Mouse (Mus musculus): ENCODE measurements at regions not wholly inside any gene's neighbourhood (a gene's known extent, or its start where the extent isn't known, plus 50 kb on each side); places are given as distances from the start of the nearest gene placed in this dataset.

DNA sequence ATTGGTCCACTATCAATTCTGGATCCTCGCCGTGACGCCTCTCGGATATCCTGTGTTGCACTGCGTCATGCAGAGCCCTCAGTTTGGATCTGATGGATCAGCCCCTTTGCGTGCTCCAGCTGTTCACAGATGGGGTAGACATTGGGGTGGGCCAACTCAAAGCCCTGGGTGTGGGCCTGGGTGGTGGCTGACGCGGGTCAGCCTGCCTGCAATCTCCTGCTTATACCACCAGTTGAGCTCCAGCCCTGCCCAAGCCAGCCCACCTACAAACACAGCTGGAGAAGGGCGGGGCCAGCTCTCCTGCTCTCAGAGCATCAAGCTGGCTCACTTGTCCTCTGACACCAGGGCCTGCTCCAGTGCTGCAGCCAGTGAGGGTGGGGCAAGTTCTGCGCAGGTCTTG lies 73.1 kb downstream of the Rps15a start:
- H3K27me3 ChIP-seq, result no peaks in the 10 kb centered on the region
- H3K27ac ChIP-seq, result no peak overlapping the region
- WGBS, result 64% methylated on average over 10 of the region's 10 CpGs
- no peaks in the 10 kb centered on the region for H3K4me1 ChIP-seq
- H3K9ac ChIP-seq, result no peak overlapping the region
- H3K4me3 ChIP-seq, result no peak overlapping the region
- H3K9me3 ChIP-seq, result no peaks in the 10 kb centered on the region
- no peaks in the 10 kb centered on the region for H3K36me3 ChIP-seq
- no peak overlapping the region for H3K4me2 ChIP-seq
- no peak for ATAC-seq (ENCODE audit: insufficient number of reproducible peaks, insufficient read depth, low FRiP score, low TSS enrichment, low read depth)

DNA sequence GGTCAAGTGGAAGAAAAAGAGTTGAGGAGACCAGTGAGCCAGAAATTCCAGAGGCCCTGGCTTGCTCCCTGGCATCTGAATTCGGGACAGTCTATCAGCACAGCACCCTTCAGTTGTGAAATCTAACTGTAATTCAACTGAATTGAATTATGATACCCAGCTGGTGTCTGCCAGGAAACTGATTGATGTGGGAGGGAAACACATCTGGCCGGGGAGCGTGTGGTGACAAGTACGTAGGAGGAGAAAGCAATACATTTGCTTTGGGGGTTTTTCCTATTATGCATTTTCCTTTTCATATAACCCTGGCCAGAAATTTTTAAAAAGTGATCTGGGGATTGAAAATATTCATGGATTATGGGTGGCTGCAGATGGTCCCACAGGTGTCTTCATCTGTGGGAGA lies 76.1 kb downstream of the Rps15a start:
- no peak overlapping the region for H3K4me3 ChIP-seq
- no peaks in the 10 kb centered on the region for H3K4me1 ChIP-seq
- no peak for ATAC-seq (ENCODE audit: insufficient number of reproducible peaks, insufficient read depth, low FRiP score, low TSS enrichment, low read depth)
- H3K27ac ChIP-seq, result no peak overlapping the region
- no peak overlapping the region for H3K9ac ChIP-seq
- H3K36me3 ChIP-seq, result no peaks in the 10 kb centered on the region
- no peaks in the 10 kb centered on the region for H3K27me3 ChIP-seq
- no peaks in the 10 kb centered on the region for H3K9me3 ChIP-seq
- no peak overlapping the region for H3K4me2 ChIP-seq
- 54% methylated on average over 4 of the region's 4 CpGs for WGBS

DNA sequence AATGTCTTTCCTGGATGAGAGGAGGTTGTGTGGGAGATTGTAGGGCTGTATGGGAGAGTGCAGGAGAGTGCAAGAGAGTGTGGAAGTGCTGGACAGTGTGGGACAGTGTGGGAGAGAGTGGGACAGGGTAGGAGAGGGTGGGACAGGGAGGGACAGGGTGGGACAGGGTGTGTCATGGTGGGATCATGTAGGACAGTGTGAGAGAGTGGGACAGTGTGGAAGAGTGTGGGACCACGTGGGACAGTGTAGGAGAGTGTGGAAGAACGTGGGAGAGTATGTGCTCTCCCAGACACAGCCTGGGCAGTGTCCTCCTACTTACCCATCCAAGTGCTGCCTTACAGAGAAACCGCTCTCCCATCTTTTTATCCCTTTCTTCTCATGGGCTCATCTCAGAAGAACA lies 78.9 kb downstream of the Rps15a start:
- Histone ChIP-seq H3K27me3 (no peaks in the 10 kb centered on the region), H3K4me3 (no peak overlapping the region), H3K9ac (no peak overlapping the region), H3K4me2 (no peak overlapping the region), H3K9me3 (no peaks in the 10 kb centered on the region), H3K27ac (no peak overlapping the region), H3K4me1 (no peaks in the 10 kb centered on the region), H3K36me3 (no peaks in the 10 kb centered on the region)
- 65% methylated on average over 3 of the region's 3 CpGs for WGBS
- ATAC-seq (ENCODE audit: insufficient number of reproducible peaks, insufficient read depth, low FRiP score, low TSS enrichment, low read depth), result no peak

DNA sequence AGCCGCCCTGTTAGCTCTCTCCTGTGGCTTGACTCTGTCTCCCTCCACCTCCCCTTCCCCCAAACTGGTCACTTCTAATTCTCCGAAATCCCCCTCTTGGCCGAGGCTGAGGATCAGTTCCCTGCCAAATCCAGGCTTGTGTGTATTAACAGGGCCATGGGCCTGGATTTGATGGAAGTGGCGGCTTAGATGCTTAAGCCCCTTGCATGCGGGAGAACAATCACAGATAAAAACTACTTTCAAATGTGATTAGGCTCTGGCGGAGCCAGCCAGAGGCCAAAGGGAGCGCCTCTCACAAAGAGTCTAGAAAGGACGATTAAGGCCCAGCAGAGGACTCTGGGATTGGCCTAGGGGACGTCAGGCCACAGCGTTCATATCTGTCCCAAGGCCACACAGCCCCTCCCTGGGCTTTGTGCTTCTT lies 89.9 kb downstream of the Rps15a start:
- Histone ChIP-seq H3K4me3 (no peak overlapping the region), H3K4me1 (peaks cover 6% of the 10 kb centered on the region; the same call in 1 of the 2 replicates), H3K27me3 (no peaks in the 10 kb centered on the region), H3K9me3 (no peaks in the 10 kb centered on the region), H3K36me3 (no peaks in the 10 kb centered on the region), H3K4me2 (no peak overlapping the region), H3K27ac (no peak overlapping the region), H3K9ac (no peak overlapping the region)
- no peak for ATAC-seq (ENCODE audit: insufficient number of reproducible peaks, insufficient read depth, low FRiP score, low TSS enrichment, low read depth)
- WGBS, result 9% methylated on average over 10 of the region's 10 CpGs

DNA sequence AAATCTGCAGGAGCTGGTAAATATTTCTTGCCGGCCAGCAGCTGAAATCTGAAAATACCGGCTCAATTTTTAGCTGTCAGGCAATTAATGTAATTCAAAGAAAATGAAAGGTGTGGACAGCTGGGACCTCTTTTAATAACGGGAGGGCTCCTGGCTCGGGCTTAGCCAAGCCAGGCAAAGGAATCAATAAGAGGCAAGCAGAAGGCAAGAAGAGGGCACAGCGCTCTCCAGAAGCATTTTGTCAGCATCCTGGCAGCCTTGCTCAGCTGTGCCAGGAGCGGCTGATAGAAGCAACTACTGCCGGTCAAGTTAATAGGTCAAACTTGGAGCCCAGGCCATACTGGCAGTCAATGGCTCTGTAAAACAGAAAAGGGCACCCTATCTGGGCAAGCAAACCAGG lies 111.4 kb downstream of the Rps15a start:
- WGBS, result 80% methylated on average over 7 of the region's 7 CpGs
- H3K4me2 ChIP-seq, result no peak overlapping the region
- H3K27ac ChIP-seq, result no peak overlapping the region
- H3K9me3 ChIP-seq, result no peaks in the 10 kb centered on the region
- H3K4me1 ChIP-seq, result no peaks in the 10 kb centered on the region
- H3K4me3 ChIP-seq, result no peak overlapping the region
- no peak for ATAC-seq (ENCODE audit: insufficient number of reproducible peaks, insufficient read depth, low FRiP score, low TSS enrichment, low read depth)
- no peak overlapping the region for H3K9ac ChIP-seq
- no peaks in the 10 kb centered on the region for H3K36me3 ChIP-seq
- no peaks in the 10 kb centered on the region for H3K27me3 ChIP-seq

DNA sequence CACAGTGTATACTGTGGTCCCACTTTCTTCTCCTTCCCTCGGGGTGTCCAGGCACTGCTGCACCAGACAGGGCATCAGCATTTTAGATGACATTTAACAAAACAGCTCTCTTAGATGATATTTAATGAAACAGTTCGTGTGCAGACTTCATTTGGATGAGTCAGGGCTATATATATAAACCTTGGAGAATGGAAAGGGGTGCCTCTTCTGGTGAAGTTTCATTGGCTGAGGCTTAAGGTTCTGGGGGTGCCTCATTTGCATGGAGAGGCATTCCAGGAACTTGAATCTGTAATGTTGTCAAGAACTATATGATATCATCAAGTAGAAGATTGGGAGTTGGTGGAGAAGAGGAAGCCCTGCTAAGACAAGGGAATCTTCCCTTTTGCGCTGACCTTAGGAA lies 114.1 kb downstream of the Rps15a start:
- no peaks in the 10 kb centered on the region for H3K27me3 ChIP-seq
- H3K9ac ChIP-seq, result no peak overlapping the region
- no peak overlapping the region for H3K27ac ChIP-seq
- H3K4me1 ChIP-seq, result no peaks in the 10 kb centered on the region
- H3K36me3 ChIP-seq, result no peaks in the 10 kb centered on the region
- H3K4me3 ChIP-seq, result no peak overlapping the region
- no peak overlapping the region for H3K4me2 ChIP-seq
- ATAC-seq (ENCODE audit: insufficient number of reproducible peaks, insufficient read depth, low FRiP score, low TSS enrichment, low read depth), result no peak
- 70% methylated on average over 3 of the region's 3 CpGs for WGBS
- H3K9me3 ChIP-seq, result no peaks in the 10 kb centered on the region

DNA sequence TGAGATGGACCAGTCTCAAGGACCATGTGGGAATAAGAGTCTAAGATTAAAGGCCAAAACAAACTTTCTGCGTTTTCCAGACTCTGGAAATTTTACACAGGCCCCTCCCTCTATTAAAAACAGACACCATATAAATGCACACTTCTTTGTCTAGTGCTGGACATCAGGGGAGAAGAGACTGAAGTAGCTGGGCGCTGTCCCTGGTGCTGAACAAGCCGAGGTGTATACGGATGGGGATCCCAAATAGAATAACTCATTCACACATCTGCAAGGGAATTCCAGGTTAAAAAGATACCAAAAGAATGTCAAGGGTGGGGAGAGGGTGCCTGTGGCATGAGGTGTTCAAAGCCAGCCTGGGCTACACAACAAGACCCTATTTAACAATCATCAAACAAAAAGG lies 114.9 kb downstream of the Rps15a start:
- Histone ChIP-seq H3K9me3 (no peaks in the 10 kb centered on the region), H3K27me3 (no peaks in the 10 kb centered on the region), H3K36me3 (no peaks in the 10 kb centered on the region), H3K27ac (no peak overlapping the region), H3K4me3 (no peak overlapping the region), H3K4me1 (no peaks in the 10 kb centered on the region), H3K4me2 (no peak overlapping the region), H3K9ac (no peak overlapping the region)
- ATAC-seq (ENCODE audit: insufficient number of reproducible peaks, insufficient read depth, low FRiP score, low TSS enrichment, low read depth), result no peak
- 4% methylated on average over 4 of the region's 4 CpGs for WGBS

DNA sequence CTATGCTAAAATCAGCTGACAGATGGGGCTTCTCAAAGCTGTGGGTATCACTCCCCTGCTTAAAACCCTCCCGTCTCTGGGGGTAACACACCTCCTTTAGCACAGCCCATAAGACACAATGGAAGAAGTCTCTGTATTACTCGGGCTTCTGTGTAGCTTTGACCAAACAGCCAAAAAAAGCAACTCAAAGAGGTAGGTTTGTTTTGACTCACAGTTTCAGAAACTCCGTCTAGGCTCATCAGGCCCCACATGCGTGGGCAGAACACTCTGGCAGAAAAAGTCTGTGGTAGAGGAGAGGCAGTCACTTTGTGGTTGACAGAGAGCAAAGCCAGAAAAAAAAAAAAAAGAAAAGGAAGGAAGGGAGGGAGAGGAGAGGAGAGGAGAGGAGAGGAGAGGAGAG lies 133.8 kb downstream of the Rps15a start:
- H3K27me3 ChIP-seq, result no peaks in the 10 kb centered on the region
- ATAC-seq (ENCODE audit: insufficient number of reproducible peaks, insufficient read depth, low FRiP score, low TSS enrichment, low read depth), result no peak
- no peaks in the 10 kb centered on the region for H3K36me3 ChIP-seq
- no peaks in the 10 kb centered on the region for H3K4me1 ChIP-seq
- H3K27ac ChIP-seq, result no peak overlapping the region
- H3K9ac ChIP-seq, result no peak overlapping the region
- no peak overlapping the region for H3K4me2 ChIP-seq
- 87% methylated on average over 4 of the region's 4 CpGs for WGBS
- no peak overlapping the region for H3K4me3 ChIP-seq
- H3K9me3 ChIP-seq, result no peaks in the 10 kb centered on the region

DNA sequence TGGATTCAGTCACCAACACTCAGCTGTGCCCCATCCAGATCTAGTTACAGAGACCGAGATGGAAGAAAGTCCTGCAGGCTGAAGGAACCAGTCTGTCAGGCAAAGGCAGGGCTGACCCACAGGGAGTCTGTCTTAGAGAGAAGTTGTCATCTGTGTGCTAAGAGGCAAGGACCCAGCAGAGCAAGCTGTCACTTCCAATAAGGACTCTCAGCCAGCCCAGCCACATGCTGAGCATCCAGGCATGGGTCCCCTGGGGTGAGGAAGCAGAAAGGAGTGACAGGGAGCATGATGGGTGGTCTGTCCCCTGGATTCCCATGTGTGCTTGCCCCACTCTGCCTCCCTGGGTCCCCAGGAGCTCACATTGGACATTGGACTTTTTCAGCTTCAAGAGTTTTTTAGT lies 144.8 kb downstream of the Rps15a start:
- Histone ChIP-seq H3K27me3 (no peaks in the 10 kb centered on the region), H3K27ac (no peak overlapping the region), H3K9me3 (no peaks in the 10 kb centered on the region), H3K4me2 (no peak overlapping the region), H3K4me3 (no peak overlapping the region), H3K4me1 (no peaks in the 10 kb centered on the region), H3K36me3 (no peaks in the 10 kb centered on the region), H3K9ac (no peak overlapping the region)
- 28% methylated on average over 1 of the region's 1 CpGs for WGBS
- no peak for ATAC-seq (ENCODE audit: insufficient number of reproducible peaks, insufficient read depth, low FRiP score, low TSS enrichment, low read depth)

DNA sequence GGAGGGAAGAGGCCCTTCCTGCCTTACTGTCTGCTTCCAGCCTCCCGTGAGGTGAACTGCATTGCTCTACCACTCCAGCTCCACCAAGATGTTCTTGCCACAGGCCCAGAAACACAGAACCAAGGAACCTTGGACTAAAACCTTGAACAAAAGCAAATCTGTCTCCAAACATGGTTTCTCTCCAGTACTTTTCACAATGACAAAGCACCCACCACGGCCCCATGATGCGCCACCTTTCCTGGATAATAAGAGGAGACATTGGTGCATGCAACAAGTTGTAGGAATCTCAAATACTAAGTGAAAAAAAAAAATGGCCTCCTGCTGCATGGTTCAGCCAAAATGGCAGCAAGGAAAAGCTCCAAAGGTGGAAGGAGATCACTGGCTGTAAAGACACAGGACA lies 172.6 kb downstream of the Rps15a start:
- no peak for ATAC-seq (ENCODE audit: insufficient number of reproducible peaks, insufficient read depth, low FRiP score, low TSS enrichment, low read depth)
- WGBS, result 91% methylated on average over 3 of the region's 3 CpGs
- Histone ChIP-seq H3K36me3 (no peaks in the 10 kb centered on the region), H3K9me3 (no peaks in the 10 kb centered on the region), H3K4me3 (no peak overlapping the region), H3K4me1 (no peaks in the 10 kb centered on the region), H3K9ac (no peak overlapping the region), H3K27me3 (no peaks in the 10 kb centered on the region), H3K27ac (no peak overlapping the region), H3K4me2 (no peak overlapping the region)

DNA sequence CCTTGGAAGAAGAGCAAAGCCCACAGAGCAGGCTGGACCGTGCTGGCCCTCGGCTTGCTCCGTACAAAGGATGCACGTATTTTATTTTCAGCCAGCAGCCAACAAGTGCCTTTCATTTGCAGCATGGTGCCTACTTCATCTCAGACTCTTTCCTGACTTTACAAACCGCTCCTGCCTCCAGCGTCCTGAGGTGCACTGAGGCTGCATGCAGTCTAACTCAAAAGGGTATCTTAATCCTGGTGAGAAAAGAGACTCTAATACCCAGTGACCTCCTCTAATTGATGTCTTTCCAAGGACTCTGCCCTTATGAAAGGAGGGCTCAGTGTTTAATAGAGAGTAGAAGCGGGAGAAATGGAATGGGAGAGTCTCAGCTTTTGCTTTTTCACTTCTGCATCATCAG lies 176.4 kb downstream of the Rps15a start:
- no peak for ATAC-seq (ENCODE audit: insufficient number of reproducible peaks, insufficient read depth, low FRiP score, low TSS enrichment, low read depth)
- Histone ChIP-seq H3K9ac (no peak overlapping the region), H3K4me3 (no peak overlapping the region), H3K4me1 (no peaks in the 10 kb centered on the region), H3K27ac (no peak overlapping the region), H3K36me3 (no peaks in the 10 kb centered on the region), H3K27me3 (no peaks in the 10 kb centered on the region), H3K9me3 (no peaks in the 10 kb centered on the region), H3K4me2 (no peak overlapping the region)
- 64% methylated on average over 7 of the region's 7 CpGs for WGBS

DNA sequence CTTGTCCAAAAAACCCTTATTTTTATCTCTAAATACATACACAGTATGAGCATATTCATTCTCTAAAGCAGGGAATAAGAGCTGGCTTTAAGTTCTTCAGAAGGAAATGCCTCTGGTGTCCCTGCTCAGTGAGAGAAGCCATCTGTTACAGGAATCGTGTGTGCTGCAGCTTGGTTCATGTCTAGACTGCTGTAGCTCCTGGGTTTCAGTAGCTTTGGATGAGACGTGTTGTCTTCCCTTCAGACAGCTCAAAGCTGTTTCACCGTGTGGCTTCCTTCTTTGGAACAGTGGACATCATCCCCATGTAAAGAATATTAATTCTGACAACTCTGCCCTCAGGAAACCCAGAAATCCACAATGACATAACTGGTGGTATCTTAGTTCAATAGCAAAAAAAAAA lies 181.1 kb downstream of the Rps15a start:
- Histone ChIP-seq H3K4me1 (no peaks in the 10 kb centered on the region), H3K36me3 (no peaks in the 10 kb centered on the region), H3K9me3 (no peaks in the 10 kb centered on the region), H3K4me3 (no peak overlapping the region), H3K27ac (no peak overlapping the region), H3K27me3 (no peaks in the 10 kb centered on the region), H3K4me2 (no peak overlapping the region), H3K9ac (no peak overlapping the region)
- no peak for ATAC-seq (ENCODE audit: insufficient number of reproducible peaks, insufficient read depth, low FRiP score, low TSS enrichment, low read depth)
- 59% methylated on average over 3 of the region's 3 CpGs for WGBS

DNA sequence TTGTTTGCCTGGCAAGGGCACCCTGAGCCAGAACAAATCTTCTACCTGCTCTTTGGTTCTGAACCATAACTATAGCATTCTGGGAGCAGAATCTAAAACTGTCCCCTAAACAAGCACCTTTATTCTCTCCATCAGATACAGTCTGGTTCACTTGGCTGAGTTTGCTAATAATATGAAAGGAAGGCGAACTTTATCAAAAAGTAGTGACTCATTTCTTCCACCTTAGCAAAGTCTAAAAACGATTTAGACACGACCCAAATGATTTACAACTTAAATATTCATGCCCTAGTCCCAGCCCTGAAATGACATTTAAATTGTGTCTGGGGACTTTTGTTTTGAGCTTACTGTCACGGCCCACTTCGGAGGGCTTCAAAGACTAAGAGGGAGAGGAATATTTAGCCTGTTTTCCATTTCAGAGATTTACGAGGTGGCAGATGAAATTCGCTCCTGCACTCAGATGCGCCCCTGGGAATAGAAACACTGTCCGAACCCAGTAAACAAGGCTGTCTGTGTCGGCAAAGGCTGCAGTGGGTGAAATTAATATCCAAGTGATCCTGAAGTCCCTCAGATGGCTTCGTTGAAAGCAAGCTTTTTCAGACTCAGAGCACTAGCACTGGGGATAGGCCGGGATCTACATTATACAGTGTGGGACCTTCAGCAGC lies 184.6 kb downstream of the Rps15a start:
- H3K4me1 ChIP-seq, result no peaks in the 10 kb centered on the region
- H3K4me3 ChIP-seq, result no peak overlapping the region
- WGBS, result 71% methylated on average over 12 of the region's 12 CpGs
- H3K9ac ChIP-seq, result no peak overlapping the region
- H3K27ac ChIP-seq, result no peak overlapping the region
- no peaks in the 10 kb centered on the region for H3K9me3 ChIP-seq
- no peaks in the 10 kb centered on the region for H3K36me3 ChIP-seq
- no peak overlapping the region for H3K4me2 ChIP-seq
- ATAC-seq (ENCODE audit: insufficient number of reproducible peaks, insufficient read depth, low FRiP score, low TSS enrichment, low read depth), result no peak
- no peaks in the 10 kb centered on the region for H3K27me3 ChIP-seq

Measured in embryonic facial prominence, embryonic 13.5 days (tissue).